In the genomic region with DNA sequence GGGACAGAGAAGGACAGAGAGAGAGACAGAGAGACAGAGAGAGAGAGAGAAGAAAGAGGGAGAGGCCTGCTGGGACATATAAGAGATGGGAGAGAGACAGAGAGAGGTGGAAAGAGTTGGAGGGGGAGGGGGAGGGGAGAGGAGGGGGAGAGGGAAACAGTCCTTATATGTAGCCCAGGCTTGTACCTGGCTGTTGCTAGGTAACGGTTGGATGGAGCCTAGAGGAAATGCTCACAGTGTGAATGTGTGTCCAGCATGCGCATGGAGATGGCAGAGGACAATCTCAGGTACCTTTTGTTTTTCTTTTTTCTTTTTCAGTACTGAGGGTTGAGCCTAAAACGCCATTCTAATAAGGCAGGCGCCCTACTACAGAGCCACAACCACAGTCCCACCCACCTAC, we compare ENCODE assay signal across 29 mouse cellular contexts. TPM values are rescaled to one million over a fixed set of nuclear protein-coding genes. Genes with fewer than 3 reads are reported as not detected.
DNase-seq lines count a peak whose midpoint lies in the region; ATAC-seq and TF ChIP-seq lines count a peak whose summit lies in the region.
"Had no signal": no experiment of that assay in that cellular context is flagged by ENCODE, and none has a peak within 500 bp of the region (broad histone marks: within the 10 kb centered on the region; RNA-seq: fewer than 3 reads in every experiment).

No protein-coding gene starts in this region.

- 73% methylated on average over 4 of the region's 4 CpGs for WGBS in midbrain, embryonic 15.5 days
- WGBS in midbrain, embryonic 10.5 days, result 88% methylated on average over 4 of the region's 4 CpGs

- no peak overlapping the region for H3K4me3 ChIP-seq in midbrain, embryonic 15.5 days
- no peak overlapping the region for H3K4me3 ChIP-seq in midbrain, embryonic 10.5 days
- no peak overlapping the region for H3K4me3 ChIP-seq in ES-Bruce4 (ENCODE audit: low read depth, low read length)
- H3K4me3 ChIP-seq: embryonic facial prominence, embryonic 12.5 days; embryonic facial prominence, embryonic 15.5 days; gastrocnemius, adult 2 months; intestine, embryonic 15.5 days had no signal

- no peak overlapping the region for H3K9ac ChIP-seq in midbrain, embryonic 15.5 days
- H3K9ac ChIP-seq in ES-Bruce4 (ENCODE audit: low read depth, poor library complexity, severe bottlenecking), result no peak overlapping the region
- H3K9ac ChIP-seq: embryonic facial prominence, embryonic 12.5 days; embryonic facial prominence, embryonic 15.5 days; forebrain, postnatal 0 days; hindbrain, embryonic 14.5 days; intestine, embryonic 15.5 days had no signal

- no peaks in the 10 kb centered on the region for H3K27me3 ChIP-seq in midbrain, embryonic 15.5 days (replicated peaks)
- peaks cover 7% of the 10 kb centered on the region; the same call in 1 of the 2 replicates for H3K27me3 ChIP-seq in midbrain, embryonic 10.5 days (ENCODE audit: low read depth, poor library complexity, severe bottlenecking)
- no peaks in the 10 kb centered on the region for H3K27me3 ChIP-seq in ES-Bruce4 (ENCODE audit: control insufficient read depth, insufficient read depth, low read length, poor library complexity, severe bottlenecking)
- H3K27me3 ChIP-seq: embryonic facial prominence, embryonic 12.5 days; embryonic facial prominence, embryonic 15.5 days; intestine, embryonic 15.5 days; Patski had no signal

- no peaks in the 10 kb centered on the region for H3K9me3 ChIP-seq in midbrain, embryonic 15.5 days
- H3K9me3 ChIP-seq in midbrain, embryonic 10.5 days (replicated peaks), result peaks cover 4% of the 10 kb centered on the region
- no peaks in the 10 kb centered on the region for H3K9me3 ChIP-seq in ES-Bruce4 (replicated peaks; ENCODE audit: control insufficient read depth, insufficient read depth, low read length, poor library complexity, severe bottlenecking)
- H3K9me3 ChIP-seq: embryonic facial prominence, embryonic 12.5 days; embryonic facial prominence, embryonic 15.5 days; G1E; intestine, embryonic 15.5 days had no signal

- TF ChIP-seq EP300 in ES-Bruce4 (IDR thresholded peaks at IDR 0.05; ENCODE audit: insufficient read depth, low read depth, low read length), result 0 out of 2 replicates have a peak, but pooled peaks have one; percentile 26

- ATAC-seq in midbrain, embryonic 15.5 days (replicated peaks), result peak; percentile 70
- ATAC-seq: CD4-positive, CD25-positive, alpha-beta regulatory T cell, adult 4 months; forebrain, embryonic 14.5 days; forebrain, postnatal 0 days; intestine, embryonic 15.5 days; Patski had no signal

- TF ChIP-seq POLR2A in ES-Bruce4 (IDR thresholded peaks at IDR 0.05; ENCODE audit: insufficient read depth, low read length), result no peak

- H3K27ac ChIP-seq in midbrain, embryonic 15.5 days, result no peak overlapping the region
- H3K27ac ChIP-seq in midbrain, embryonic 10.5 days (replicated peaks), result no peak overlapping the region
- 0 out of 2 replicates have a peak overlapping the region, but pooled peaks have one; percentile 37 for H3K27ac ChIP-seq in ES-Bruce4 (ENCODE audit: insufficient read depth, low read length)
- H3K27ac ChIP-seq: embryonic facial prominence, embryonic 12.5 days; embryonic facial prominence, embryonic 15.5 days; gastrocnemius, adult 2 months; hindbrain, embryonic 14.5 days; intestine, embryonic 15.5 days had no signal

- no peaks in the 10 kb centered on the region for H3K36me3 ChIP-seq in midbrain, embryonic 15.5 days (replicated peaks)
- H3K36me3 ChIP-seq in midbrain, embryonic 10.5 days, result no peaks in the 10 kb centered on the region
- no peaks in the 10 kb centered on the region for H3K36me3 ChIP-seq in ES-Bruce4 (ENCODE audit: control insufficient read depth, insufficient read depth, low read length, poor library complexity, severe bottlenecking)
- H3K36me3 ChIP-seq: G1E; intestine, embryonic 15.5 days had no signal

- no peak for DNase-seq in midbrain, embryonic 10.5 days (ENCODE audit: low spot score)
- DNase-seq in ES-CJ7 (ENCODE audit: low read depth, low spot score), result peak; percentile 40
- DNase-seq in right cerebral cortex, adult 2 months (ENCODE audit: low spot score in 2 of 2), result no peak
- no peak for DNase-seq in cerebellum, adult 9-10 months
- DNase-seq: adrenal gland, adult 2 months; adrenal gland, postnatal 14 days; cerebellum, adult 18-20 months; cerebellum, adult 9-11 months; cerebellum, postnatal 25 days; forebrain, postnatal 0 days; gastrocnemius, adult 2 months; gastrocnemius, postnatal 14 days; heart, adult 11 months had no signal

- no peak for TF ChIP-seq CTCF in ES-Bruce4 (IDR thresholded peaks at IDR 0.05; ENCODE audit: low read depth, low read length)

- no peak overlapping the region for H3K4me2 ChIP-seq in midbrain, embryonic 15.5 days
- H3K4me2 ChIP-seq: embryonic facial prominence, embryonic 12.5 days; embryonic facial prominence, embryonic 15.5 days; heart, embryonic 11.5 days; hindbrain, embryonic 14.5 days; intestine, embryonic 15.5 days had no signal

- no peaks in the 10 kb centered on the region for H3K4me1 ChIP-seq in midbrain, embryonic 15.5 days
- peaks cover 8% of the 10 kb centered on the region for H3K4me1 ChIP-seq in midbrain, embryonic 10.5 days
- H3K4me1 ChIP-seq in ES-Bruce4 (ENCODE audit: control insufficient read depth, insufficient read depth, low read length), result peaks cover 9% of the 10 kb centered on the region
- H3K4me1 ChIP-seq: embryonic facial prominence, embryonic 15.5 days; intestine, embryonic 15.5 days had no signal

RNA-seq across cellular contexts. Expression of a gene that starts 16.8 kb away (rescaled TPM):
- 21.4 and 33.6 TPM in 2 replicates for polyA plus RNA-seq in midbrain, embryonic 15.5 days (2015; fragmentation: Nextera tagmentation; extraction: Ambion mirVana)
- 16.1 and 18.7 TPM in 2 replicates for polyA plus RNA-seq in midbrain, embryonic 10.5 days (2016; fragmentation: Nextera tagmentation; extraction: Ambion mirVana)
- 15.1 and 17.9 TPM in 2 replicates for polyA plus RNA-seq in ES-Bruce4 (2011; ENCODE audit: insufficient read depth, insufficient read length, low read depth, missing spikeins)
- polyA plus RNA-seq: G1E had no signal

RNA-seq across cellular contexts. Expression of a gene that starts 37.4 kb away (rescaled TPM):
- polyA plus RNA-seq in midbrain, embryonic 15.5 days (2015; fragmentation: Nextera tagmentation; extraction: Ambion mirVana), result 0.06 TPM in 1 of 2 replicates, not detected in the other
- polyA plus RNA-seq in midbrain, embryonic 10.5 days (2016; fragmentation: Nextera tagmentation; extraction: Ambion mirVana), result not detected in 2 replicates
- not detected in 2 replicates for polyA plus RNA-seq in ES-Bruce4 (2011; ENCODE audit: insufficient read depth, insufficient read length, low read depth, missing spikeins)
- polyA plus RNA-seq: adrenal gland, adult 2 months; C2C12; CD4-positive, CD25-positive, alpha-beta regulatory T cell, adult 4 months; embryonic facial prominence, embryonic 12.5 days; embryonic facial prominence, embryonic 15.5 days; forebrain, embryonic 11.5 days; forebrain, embryonic 14.5 days; forebrain, postnatal 0 days; frontal cortex, adult 2 months; G1E; heart, embryonic 11.5 days; heart, embryonic 14.5 days; heart, postnatal 0 days; hindbrain, embryonic 14.5 days; intestine, embryonic 15.5 days had no signal
